Mouse (Mus musculus): Measurements from ENCODE around the gene Slc44a1. TPM values are rescaled to one million over a fixed set of nuclear protein-coding genes. Genes with fewer than 3 reads are reported as not detected.

Gene Slc44a1
- polyA plus RNA-seq, 1 experiment = 67.4 TPM

DNA sequence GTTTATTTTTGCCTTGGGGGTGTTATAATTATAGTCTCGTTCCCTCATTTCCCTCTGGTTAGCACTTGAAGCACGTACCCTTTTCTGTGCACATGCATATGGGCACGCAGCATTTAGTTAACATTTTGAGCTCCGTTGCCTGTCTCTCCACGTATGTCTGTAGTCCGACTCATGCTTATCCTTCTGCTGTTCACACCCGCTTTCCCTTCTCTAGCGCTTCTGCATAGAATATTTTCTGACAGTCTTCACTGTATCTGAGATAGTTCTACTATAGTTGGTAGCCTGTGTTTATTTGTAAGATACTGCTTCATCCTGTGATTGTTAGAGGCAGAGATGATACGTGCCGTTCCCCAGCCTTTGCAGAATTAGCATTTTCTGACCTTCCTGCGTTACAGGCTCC lies 98.4 kb downstream of the Slc44a1 start:
- peaks cover 3% of the 10 kb centered on the region for H3K4me1 ChIP-seq (ENCODE audit: control insufficient read depth, insufficient read depth, low read length)
- TF ChIP-seq CTCF (IDR thresholded peaks at IDR 0.05; ENCODE audit: extremely low read depth, insufficient read depth, low read length) = no peak
- TF ChIP-seq POLR2A (IDR thresholded peaks at IDR 0.05; ENCODE audit: extremely low read depth, insufficient read depth, low read length) = no peak
- H3K4me3 ChIP-seq (ENCODE audit: insufficient read depth, low read length) = no peak overlapping the region
- no peak overlapping the region for H3K27ac ChIP-seq (ENCODE audit: insufficient read depth, low read length)

DNA sequence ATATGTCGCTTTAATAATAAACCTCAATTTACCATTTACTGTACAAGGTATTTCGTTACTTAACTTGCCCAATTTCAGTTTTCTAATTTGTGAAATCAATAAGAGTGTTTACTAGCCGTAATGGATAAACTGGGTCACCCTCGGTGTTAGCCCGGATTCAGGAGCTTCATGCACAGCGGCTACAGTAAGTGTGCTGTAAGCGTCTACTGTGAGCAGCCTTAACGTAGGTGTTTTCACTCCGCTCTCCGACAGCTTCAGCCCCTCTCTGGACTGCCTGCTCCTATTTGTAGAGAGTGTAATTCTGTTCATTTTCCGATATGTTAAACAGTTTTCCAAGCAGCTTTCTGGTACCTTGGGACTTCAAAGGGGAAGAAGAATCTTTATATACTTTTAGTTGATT lies 99.7 kb downstream of the Slc44a1 start:
- Histone ChIP-seq H3K27ac (ENCODE audit: insufficient read depth, low read length) (no peak overlapping the region), H3K4me3 (ENCODE audit: insufficient read depth, low read length) (no peak overlapping the region), H3K4me1 (ENCODE audit: control insufficient read depth, insufficient read depth, low read length) (peaks cover 3% of the 10 kb centered on the region)
- TF ChIP-seq POLR2A (IDR thresholded peaks at IDR 0.05; ENCODE audit: extremely low read depth, insufficient read depth, low read length) = no peak
- TF ChIP-seq CTCF (IDR thresholded peaks at IDR 0.05; ENCODE audit: extremely low read depth, insufficient read depth, low read length) = no peak

DNA sequence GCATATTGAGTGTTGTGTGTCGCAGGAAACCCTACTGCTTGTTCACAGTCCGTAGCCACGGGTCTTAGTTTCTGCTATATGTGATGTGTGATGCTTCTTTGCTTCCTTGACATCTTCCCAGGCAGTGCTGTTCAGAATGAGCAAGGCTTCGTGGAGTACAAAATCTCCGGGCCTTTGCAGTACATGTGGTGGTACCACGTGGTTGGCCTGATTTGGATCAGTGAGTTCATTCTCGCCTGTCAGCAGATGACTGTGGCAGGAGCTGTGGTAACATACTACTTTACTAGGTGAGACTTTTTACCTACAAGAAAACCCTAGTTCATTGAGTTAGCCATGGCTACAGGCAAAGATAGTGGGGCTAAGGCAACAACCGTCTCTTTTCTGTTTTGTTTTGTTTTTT lies 103.2 kb downstream of the Slc44a1 start:
- no peak for TF ChIP-seq POLR2A (IDR thresholded peaks at IDR 0.05; ENCODE audit: extremely low read depth, insufficient read depth, low read length)
- TF ChIP-seq CTCF (IDR thresholded peaks at IDR 0.05; ENCODE audit: extremely low read depth, insufficient read depth, low read length) = no peak
- Histone ChIP-seq H3K27ac (ENCODE audit: insufficient read depth, low read length) (no peak overlapping the region), H3K4me1 (ENCODE audit: control insufficient read depth, insufficient read depth, low read length) (no peaks in the 10 kb centered on the region), H3K4me3 (ENCODE audit: insufficient read depth, low read length) (no peak overlapping the region)

DNA sequence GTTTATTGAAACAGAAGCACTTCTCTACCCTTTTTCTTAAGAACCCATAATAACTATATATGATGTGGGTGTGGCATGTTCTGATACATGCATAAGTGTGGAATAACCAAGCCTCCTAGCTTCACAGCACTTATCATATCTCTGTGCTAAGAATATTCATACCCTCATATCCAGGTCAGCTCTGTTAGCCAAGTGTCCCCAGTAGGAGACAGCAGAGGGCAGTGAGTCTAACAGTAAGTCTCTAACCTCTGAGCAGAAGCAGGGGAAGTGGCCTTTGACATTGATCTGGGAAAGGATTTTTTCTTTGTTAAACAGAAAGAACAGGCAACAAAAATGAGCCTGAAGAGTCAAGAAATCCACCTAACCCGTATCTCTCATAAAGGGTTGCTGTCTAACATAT lies 104.7 kb downstream of the Slc44a1 start:
- Histone ChIP-seq H3K27ac (ENCODE audit: insufficient read depth, low read length) (no peak overlapping the region), H3K4me3 (ENCODE audit: insufficient read depth, low read length) (no peak overlapping the region), H3K4me1 (ENCODE audit: control insufficient read depth, insufficient read depth, low read length) (no peaks in the 10 kb centered on the region)
- TF ChIP-seq CTCF (IDR thresholded peaks at IDR 0.05; ENCODE audit: extremely low read depth, insufficient read depth, low read length) (no peak), POLR2A (IDR thresholded peaks at IDR 0.05; ENCODE audit: extremely low read depth, insufficient read depth, low read length) (no peak)

DNA sequence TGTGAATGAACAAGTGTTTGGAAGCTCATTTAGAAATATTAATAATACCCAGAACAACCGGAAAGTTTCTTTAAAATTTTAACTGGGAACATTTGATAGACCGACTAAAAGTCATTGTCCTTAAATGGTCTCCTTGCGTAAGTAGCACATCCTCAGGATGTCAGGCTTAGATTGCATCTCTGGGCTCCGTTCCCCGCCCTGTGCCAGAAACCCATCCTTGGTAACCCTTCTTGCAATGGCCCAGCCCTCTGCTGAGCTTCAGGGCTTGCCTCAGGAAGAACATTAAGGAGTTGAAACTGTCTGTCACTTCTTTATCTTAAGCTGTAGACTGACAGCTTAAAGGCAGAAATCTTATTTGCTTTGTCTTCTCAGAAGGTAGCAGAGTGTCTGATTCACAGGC lies 107.2 kb downstream of the Slc44a1 start:
- TF ChIP-seq POLR2A (IDR thresholded peaks at IDR 0.05; ENCODE audit: extremely low read depth, insufficient read depth, low read length) = no peak
- TF ChIP-seq CTCF (IDR thresholded peaks at IDR 0.05; ENCODE audit: extremely low read depth, insufficient read depth, low read length) = no peak
- no peak overlapping the region for H3K27ac ChIP-seq (ENCODE audit: insufficient read depth, low read length)
- H3K4me3 ChIP-seq (ENCODE audit: insufficient read depth, low read length) = no peak overlapping the region
- no peaks in the 10 kb centered on the region for H3K4me1 ChIP-seq (ENCODE audit: control insufficient read depth, insufficient read depth, low read length)

DNA sequence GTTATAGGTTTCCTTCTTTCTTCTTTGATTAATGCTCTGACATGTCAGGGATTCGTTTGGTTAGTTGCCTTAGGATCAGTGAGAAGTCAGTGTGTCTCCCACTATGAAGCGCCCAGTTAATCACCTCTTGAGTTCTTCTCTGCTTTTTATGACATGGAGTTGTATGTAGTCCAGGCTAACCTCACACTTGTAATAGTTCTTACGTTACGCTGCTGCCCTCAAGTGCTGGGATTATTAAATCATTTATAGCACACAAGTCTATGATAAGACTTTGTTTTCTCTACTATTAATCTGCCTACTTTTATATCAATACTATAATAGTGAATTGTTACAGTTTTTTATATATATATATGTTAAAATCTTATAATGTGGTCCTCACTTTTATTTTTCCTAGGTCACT lies 109.2 kb downstream of the Slc44a1 start:
- Histone ChIP-seq H3K4me1 (ENCODE audit: control insufficient read depth, insufficient read depth, low read length) (peaks cover 2% of the 10 kb centered on the region; the same call in 1 of the 2 replicates), H3K27ac (ENCODE audit: insufficient read depth, low read length) (no peak overlapping the region), H3K4me3 (ENCODE audit: insufficient read depth, low read length) (no peak overlapping the region)
- TF ChIP-seq CTCF (IDR thresholded peaks at IDR 0.05; ENCODE audit: extremely low read depth, insufficient read depth, low read length) = no peak
- TF ChIP-seq POLR2A (IDR thresholded peaks at IDR 0.05; ENCODE audit: extremely low read depth, insufficient read depth, low read length) = no peak

DNA sequence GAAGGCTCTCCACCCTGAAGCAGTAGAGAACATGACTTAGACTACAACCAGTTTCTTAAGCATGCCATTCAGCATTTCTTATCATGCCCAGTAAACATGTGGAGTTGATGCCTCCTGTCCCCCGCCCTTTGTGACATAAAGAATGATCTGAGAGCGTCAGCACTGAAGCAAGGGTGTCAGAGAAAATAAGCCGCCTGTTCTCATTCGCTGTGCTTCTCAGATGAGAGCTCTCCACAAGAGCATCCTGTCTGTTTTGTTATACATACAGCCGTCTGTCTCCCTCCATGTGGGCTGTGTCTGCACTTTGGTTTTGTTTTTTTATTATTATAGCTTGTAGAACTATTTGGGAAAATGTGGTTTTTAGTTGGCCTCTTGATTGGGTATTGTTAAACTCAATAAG lies 124.4 kb downstream of the Slc44a1 start:
- no peak for TF ChIP-seq POLR2A (IDR thresholded peaks at IDR 0.05; ENCODE audit: extremely low read depth, insufficient read depth, low read length)
- no peak for TF ChIP-seq CTCF (IDR thresholded peaks at IDR 0.05; ENCODE audit: extremely low read depth, insufficient read depth, low read length)
- Histone ChIP-seq H3K4me3 (ENCODE audit: insufficient read depth, low read length) (no peak overlapping the region), H3K4me1 (ENCODE audit: control insufficient read depth, insufficient read depth, low read length) (peaks cover 3% of the 10 kb centered on the region; the same call in 1 of the 2 replicates), H3K27ac (ENCODE audit: insufficient read depth, low read length) (no peak overlapping the region)

DNA sequence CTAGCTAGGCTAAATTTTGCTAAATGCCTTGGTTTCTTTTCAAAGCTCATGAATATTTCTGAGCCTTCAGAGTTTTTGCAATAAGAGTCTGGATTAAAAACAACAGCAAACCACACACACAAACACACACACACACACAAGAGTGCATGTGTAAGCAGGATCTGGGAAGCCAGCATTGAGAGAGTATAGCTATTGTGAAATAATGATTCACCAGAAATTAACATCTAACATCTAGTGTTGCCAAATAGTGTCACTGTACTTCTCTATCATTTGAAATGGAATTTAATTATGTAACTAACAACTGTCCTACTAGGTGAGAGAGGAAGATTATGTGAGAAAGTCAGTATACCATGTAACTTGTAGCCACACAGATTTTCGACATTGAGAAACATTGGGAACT lies 126.9 kb downstream of the Slc44a1 start:
- Histone ChIP-seq H3K4me3 (ENCODE audit: insufficient read depth, low read length) (no peak overlapping the region), H3K27ac (ENCODE audit: insufficient read depth, low read length) (no peak overlapping the region), H3K4me1 (ENCODE audit: control insufficient read depth, insufficient read depth, low read length) (peaks cover 3% of the 10 kb centered on the region; the same call in 1 of the 2 replicates)
- TF ChIP-seq CTCF (IDR thresholded peaks at IDR 0.05; ENCODE audit: extremely low read depth, insufficient read depth, low read length) (no peak), POLR2A (IDR thresholded peaks at IDR 0.05; ENCODE audit: extremely low read depth, insufficient read depth, low read length) (no peak)

DNA sequence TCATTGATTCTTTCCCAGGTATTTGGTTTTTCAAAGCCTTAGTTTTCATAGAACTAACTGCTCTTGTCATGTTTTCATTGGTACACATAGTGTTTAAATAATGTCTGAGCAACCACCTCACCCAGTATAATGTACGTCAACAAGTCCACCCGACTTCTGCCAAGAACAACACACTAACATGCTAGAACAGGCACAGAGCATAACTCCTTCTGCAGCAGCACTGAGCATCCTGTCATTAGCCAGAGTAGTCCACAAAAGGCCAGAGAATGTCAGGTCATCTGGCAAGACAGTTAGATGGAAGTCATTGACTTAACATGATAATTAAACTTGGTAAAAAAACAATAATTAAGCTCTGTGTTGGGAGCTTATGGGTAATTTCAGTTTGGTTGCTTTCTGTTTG lies 135.3 kb downstream of the Slc44a1 start:
- Histone ChIP-seq H3K4me3 (ENCODE audit: insufficient read depth, low read length) (no peak overlapping the region), H3K4me1 (ENCODE audit: control insufficient read depth, insufficient read depth, low read length) (no peaks in the 10 kb centered on the region), H3K27ac (ENCODE audit: insufficient read depth, low read length) (no peak overlapping the region)
- TF ChIP-seq POLR2A (IDR thresholded peaks at IDR 0.05; ENCODE audit: extremely low read depth, insufficient read depth, low read length) (no peak), CTCF (IDR thresholded peaks at IDR 0.05; ENCODE audit: extremely low read depth, insufficient read depth, low read length) (no peak)

DNA sequence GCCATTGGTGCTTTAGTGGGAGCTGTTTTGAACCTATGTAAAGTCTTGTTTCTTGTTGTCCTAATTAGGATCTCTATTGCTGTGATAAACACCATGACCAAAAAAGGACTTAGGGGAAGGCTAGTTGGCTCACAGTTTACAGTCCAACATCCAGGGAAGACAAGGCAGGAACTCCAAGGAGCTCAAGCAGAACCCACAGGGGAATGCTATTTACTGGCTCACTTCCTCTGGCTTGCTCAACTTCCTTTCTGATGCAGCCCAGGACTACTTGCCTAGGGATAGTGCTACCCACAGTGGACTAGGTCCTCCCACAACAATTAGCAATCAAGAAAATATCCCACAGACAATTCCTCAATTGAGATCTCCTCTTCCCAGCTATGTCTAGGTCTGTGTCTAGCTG lies 147.5 kb downstream of the Slc44a1 start:
- Histone ChIP-seq H3K4me3 (ENCODE audit: insufficient read depth, low read length) (no peak overlapping the region), H3K27ac (ENCODE audit: insufficient read depth, low read length) (no peak overlapping the region), H3K4me1 (ENCODE audit: control insufficient read depth, insufficient read depth, low read length) (0 out of 2 replicates have a peak, but pooled peaks cover 2% of the 10 kb centered on the region)
- no peak for TF ChIP-seq CTCF (IDR thresholded peaks at IDR 0.05; ENCODE audit: extremely low read depth, insufficient read depth, low read length)
- no peak for TF ChIP-seq POLR2A (IDR thresholded peaks at IDR 0.05; ENCODE audit: extremely low read depth, insufficient read depth, low read length)
